Mouse (Mus musculus) MEL (cell line): ENCODE measurements around the gene Cdyl. TPM values are rescaled to one million over a fixed set of nuclear protein-coding genes. Genes with fewer than 3 reads are reported as not detected.
A peak's percentile ranks its signal among the peaks of the same experiment; 100 is the strongest.

Experiments
- DNase-seq: peaks from one replicate; pipeline ENCODE4 v3.0.0; 2011; ENCODE audit warnings: low read depth, low spot score
- H3K27ac ChIP-seq: 2 replicates; pipeline ENCODE4 v1.5.1; 2012; ENCODE audit warnings: low read depth, mild to moderate bottlenecking, control low read depth, low read length, moderate library complexity; ENCODE audit not compliant: control insufficient read depth
- H3K27me3 ChIP-seq, 2 experiments: fragments of 150-350 bp in 1 of 2; sonication (generic) in 1 of 2; 2 replicates each; pipeline ENCODE4 v1.6.1; 2012; ENCODE audit warnings: low read length in 2 of 2, mild to moderate bottlenecking in 2 of 2, improper control_type of control experiment in 1 of 2, moderate library complexity in 1 of 2; ENCODE audit not compliant: insufficient read depth in 2 of 2, control insufficient read depth in 1 of 2
- H3K36me3 ChIP-seq, 2 experiments: 2 replicates each; pipeline ENCODE4 v1.6.1; 2012 to 2014; ENCODE audit warnings: low read length in 2 of 2, improper control_type of control experiment in 1 of 2, inconsistent platforms in 1 of 2, mild to moderate bottlenecking in 1 of 2; ENCODE audit not compliant: insufficient read depth in 2 of 2, control insufficient read depth in 1 of 2
- H3K4me1 ChIP-seq, 2 experiments: fragments of 150-350 bp in 1 of 2; sonication (generic) in 1 of 2; 2 replicates each; pipeline ENCODE4 v1.6.1; 2012; ENCODE audit warnings: low read length in 2 of 2, improper control_type of control experiment in 1 of 2, mild to moderate bottlenecking in 1 of 2; ENCODE audit not compliant: insufficient read depth in 2 of 2, control insufficient read depth in 1 of 2
- H3K4me3 ChIP-seq, 2 experiments: fragments of 150-350 bp in 1 of 2; sonication (generic) in 1 of 2; 2 replicates each; pipeline ENCODE4 v1.5.1; 2012; ENCODE audit warnings: low read depth in 2 of 2, low read length in 2 of 2, mild to moderate bottlenecking in 2 of 2, moderate library complexity in 2 of 2, control low read depth in 1 of 2, improper control_type of control experiment in 1 of 2; ENCODE audit not compliant: control insufficient read depth in 1 of 2, insufficient read depth in 1 of 2
- H3K79me2 ChIP-seq: 2 replicates; pipeline ENCODE4 v1.6.1; 2012; ENCODE audit warnings: mild to moderate bottlenecking, low read length, moderate library complexity; ENCODE audit not compliant: control insufficient read depth, poor library complexity, insufficient read depth
- H3K9ac ChIP-seq: 2 replicates; pipeline ENCODE4 v1.6.1; 2012; ENCODE audit warnings: low read depth, mild to moderate bottlenecking, control low read depth, low read length, moderate library complexity; ENCODE audit not compliant: control insufficient read depth, poor library complexity, severe bottlenecking
- H3K9me3 ChIP-seq: fragments of 150-350 bp; sonication (generic); replicated peaks from 2 replicates; pipeline ENCODE4 v1.6.1; 2012; ENCODE audit warnings: mild to moderate bottlenecking, low read length, improper control_type of control experiment, moderate library complexity; ENCODE audit not compliant: insufficient read depth
- BHLHE40 ChIP-seq: IDR thresholded peaks from 2 replicates; pipeline ENCODE4 v1.6.1; 2012; ENCODE audit warnings: low read depth, mild to moderate bottlenecking, inconsistent platforms, low read length, improper control_type of control experiment, borderline replicate concordance
- E2F4 ChIP-seq: IDR thresholded peaks from 2 replicates; pipeline ENCODE4 v1.6.1; 2011; ENCODE audit warnings: low read depth, low read length, improper control_type of control experiment, borderline replicate concordance
- ETS1 ChIP-seq: IDR thresholded peaks from 2 replicates; pipeline ENCODE4 v1.6.1; 2012; ENCODE audit warnings: low read depth, mild to moderate bottlenecking, inconsistent platforms, low read length, improper control_type of control experiment, moderate library complexity
- HCFC1 ChIP-seq: IDR thresholded peaks from 2 replicates; pipeline ENCODE4 v1.6.1; 2012; ENCODE audit warnings: low read depth, mild to moderate bottlenecking, inconsistent platforms, low read length, improper control_type of control experiment, moderate library complexity
- JUND ChIP-seq: IDR thresholded peaks from 2 replicates; pipeline ENCODE4 v1.6.1; 2011; ENCODE audit warnings: low read depth, mild to moderate bottlenecking, improper control_type of control experiment, low read length
- KAT2A ChIP-seq: conservative IDR thresholded peaks from 2 replicates; pipeline ENCODE4 v1.6.1; 2012; ENCODE audit warnings: low read depth, low read length, improper control_type of control experiment, inconsistent platforms
- MAFK ChIP-seq: IDR thresholded peaks from 2 replicates; pipeline ENCODE4 v1.6.1; 2011; ENCODE audit warnings: low read depth, mild to moderate bottlenecking, low read length, improper control_type of control experiment, borderline replicate concordance
- MAX ChIP-seq: IDR thresholded peaks from 2 replicates; pipeline ENCODE4 v1.6.1; 2011; ENCODE audit warnings: low read length, improper control_type of control experiment
- MEF2A ChIP-seq: IDR thresholded peaks from 2 replicates; pipeline ENCODE4 v1.6.1; 2014; ENCODE audit warnings: low read depth, mild to moderate bottlenecking, inconsistent platforms, low read length, improper control_type of control experiment; ENCODE audit not compliant: poor library complexity, insufficient replicate concordance, severe bottlenecking; ENCODE audit errors: extremely low read depth
- MYB ChIP-seq: IDR thresholded peaks from 2 replicates; pipeline ENCODE4 v1.6.1; 2011; ENCODE audit warnings: mild to moderate bottlenecking, low read depth, low read length, improper control_type of control experiment
- MYC ChIP-seq: IDR thresholded peaks from 2 replicates; pipeline ENCODE4 v1.6.1; 2011; ENCODE audit warnings: low read depth, mild to moderate bottlenecking, low read length, improper control_type of control experiment, moderate library complexity
- NRF1 ChIP-seq: IDR thresholded peaks from 2 replicates; pipeline ENCODE4 v1.6.1; 2014; ENCODE audit warnings: low read depth, mild to moderate bottlenecking, inconsistent platforms, low read length, improper control_type of control experiment, moderate library complexity; ENCODE audit not compliant: poor library complexity, insufficient read depth, severe bottlenecking
- POLR2A ChIP-seq, 2 experiments: IDR thresholded peaks; 2 replicates each; pipeline ENCODE4 v1.6.1; 2011 to 2012; ENCODE audit warnings: low read length in 2 of 2, mild to moderate bottlenecking in 2 of 2, control low read depth in 1 of 2, improper control_type of control experiment in 1 of 2, low read depth in 1 of 2, moderate library complexity in 1 of 2; ENCODE audit not compliant: control insufficient read depth in 1 of 2, insufficient read depth in 1 of 2, poor library complexity in 1 of 2
- RCOR1 ChIP-seq: IDR thresholded peaks from 2 replicates; pipeline ENCODE4 v1.6.1; 2012; ENCODE audit warnings: low read depth, mild to moderate bottlenecking, inconsistent platforms, low read length, improper control_type of control experiment
- SIN3A ChIP-seq: IDR thresholded peaks from 2 replicates; pipeline ENCODE4 v1.6.1; 2012; ENCODE audit warnings: low read length, improper control_type of control experiment, inconsistent platforms
- SMC3 ChIP-seq: IDR thresholded peaks from 2 replicates; pipeline ENCODE4 v1.6.1; 2011; ENCODE audit warnings: low read depth, low read length, improper control_type of control experiment
- TAL1 ChIP-seq: IDR thresholded peaks from 2 replicates; pipeline ENCODE4 v1.6.1; 2012; ENCODE audit warnings: mild to moderate bottlenecking, inconsistent platforms, low read length, moderate library complexity, mixed read lengths
- TCF12 ChIP-seq: IDR thresholded peaks from 2 replicates; pipeline ENCODE4 v1.6.1; 2014; ENCODE audit warnings: low read depth, mild to moderate bottlenecking, inconsistent platforms, low read length, improper control_type of control experiment, moderate library complexity
- UBTF ChIP-seq: IDR thresholded peaks from 2 replicates; pipeline ENCODE4 v1.6.1; 2012; ENCODE audit warnings: low read depth, mild to moderate bottlenecking, inconsistent platforms, low read length, improper control_type of control experiment, moderate library complexity, borderline replicate concordance; ENCODE audit not compliant: insufficient read depth
- USF1 ChIP-seq: IDR thresholded peaks from 2 replicates; pipeline ENCODE4 v1.6.1; 2014; ENCODE audit warnings: low read depth, mild to moderate bottlenecking, inconsistent platforms, low read length, improper control_type of control experiment, moderate library complexity
- USF2 ChIP-seq, 2 experiments: IDR thresholded peaks; 2 replicates each; pipeline ENCODE4 v1.6.1; 2011 to 2012; ENCODE audit warnings: improper control_type of control experiment in 2 of 2, low read length in 2 of 2, borderline replicate concordance in 1 of 2, inconsistent platforms in 1 of 2, low read depth in 1 of 2, mild to moderate bottlenecking in 1 of 2; ENCODE audit not compliant: insufficient read depth in 1 of 2
- ZC3H11A ChIP-seq: IDR thresholded peaks from 2 replicates; pipeline ENCODE4 v1.6.1; 2012; ENCODE audit warnings: low read depth, mild to moderate bottlenecking, inconsistent platforms, low read length, improper control_type of control experiment
- ZKSCAN1 ChIP-seq: IDR thresholded peaks from 2 replicates; pipeline ENCODE4 v1.6.1; 2012; ENCODE audit warnings: low read depth, mild to moderate bottlenecking, inconsistent platforms, low read length, improper control_type of control experiment, moderate library complexity
- ZNF384 ChIP-seq: IDR thresholded peaks from 2 replicates; pipeline ENCODE4 v1.6.1; 2012; ENCODE audit warnings: low read depth, mild to moderate bottlenecking, inconsistent platforms, low read length, improper control_type of control experiment
- polyA plus RNA-seq, 2 experiments: library from polyadenylated mRNA; stranded (reverse) in 1 of 2; unstranded in 1 of 2; fragments of >175 nt in 1 of 2; fragments of >200 nt in 1 of 2; gene quantifications; 2 replicates each; pipeline versions ENCODE4 v1.2.1 to v1.2.4; 2012; ENCODE audit warnings: low replicate concordance in 2 of 2, low read depth in 1 of 2; ENCODE audit not compliant: insufficient read length in 2 of 2, insufficient read depth in 1 of 2, missing spikeins in 1 of 2
- total RNA-seq: library from RNA; depleted of rRNA; stranded (reverse); fragments of 300-350 nt; gene quantifications from 2 replicates; pipeline ENCODE4 v1.2.3, GENCODE M21; 2012

Gene Cdyl
- total and polyA plus RNA-seq, 3 experiments = 8.9 to 32.2 TPM; not detected in 1

GRCm38 (mm10) chr13:35795887-35796286 lies 136.3 kb downstream of the Cdyl start:
- peak; percentile 40; the same call in 1 of the 2 replicates for TF ChIP-seq JUND
- no peak for TF ChIP-seq TAL1
- Histone ChIP-seq H3K4me1 (peaks cover 9 to 17% of the 10 kb centered on the region in 2 experiments), H3K9me3 (no peaks in the 10 kb centered on the region), H3K79me2 (peaks cover 47% of the 10 kb centered on the region), H3K27ac (no peak overlapping the region), H3K9ac (no peak overlapping the region), H3K27me3 (no peaks in the 10 kb centered on the region), H3K36me3 (peaks cover 2 to 12% of the 10 kb centered on the region in 2 experiments; a peak in 3 of 4 replicates), H3K4me3 (no peak overlapping the region)
- peak; percentile 50 for DNase-seq

- no peaks in the 10 kb centered on the region for H3K9me3 ChIP-seq
- DNase-seq = no peak
- no peak for TF ChIP-seq SIN3A
- TF ChIP-seq BHLHE40 = no peak
- TF ChIP-seq TCF12 = no peak
- TF ChIP-seq E2F4 = no peak
- no peak for TF ChIP-seq ZNF384
- TF ChIP-seq, all 39 proteins: peak for 0
- peaks cover 9 to 17% of the 10 kb centered on the region in 2 experiments for H3K4me1 ChIP-seq
- H3K27ac ChIP-seq = no peak overlapping the region
- peaks cover 49% of the 10 kb centered on the region for H3K79me2 ChIP-seq
- no peaks in the 10 kb centered on the region for H3K27me3 ChIP-seq
- H3K9ac ChIP-seq = no peak overlapping the region
- peaks cover 2 to 12% of the 10 kb centered on the region in 2 experiments; a peak in 3 of 4 replicates for H3K36me3 ChIP-seq
- no peak overlapping the region for H3K4me3 ChIP-seq
Observed at GRCm38 (mm10) chr13:35796352-35796751, 136.7 kb downstream of the Cdyl start.

GRCm38 (mm10) chr13:35797811-35798522 lies 138.3 kb downstream of the Cdyl start:
- Histone ChIP-seq H3K4me1 (peaks cover 9 to 17% of the 10 kb centered on the region in 2 experiments), H3K27ac (no peak overlapping the region), H3K9me3 (no peaks in the 10 kb centered on the region), H3K36me3 (peaks cover 2 to 12% of the 10 kb centered on the region in 2 experiments; a peak in 3 of 4 replicates)
- TF ChIP-seq HCFC1 (no peak), MEF2A (no peak), UBTF (no peak), TAL1 (no peak), ZC3H11A (no peak), MYC (no peak), MYB (no peak), USF2 (IDR thresholded peaks at IDR 0.05; ENCODE audit: borderline replicate concordance in 1 of 2, insufficient read depth in 1 of 2, low read depth in 1 of 2, low read length in 2 of 2) (no peak), POLR2A (IDR thresholded peaks at IDR 0.05; ENCODE audit: control insufficient read depth in 1 of 2, insufficient read depth in 1 of 2, low read depth in 1 of 2, low read length in 2 of 2, poor library complexity in 1 of 2) (no peak), NRF1 (no peak), SIN3A (no peak), MAFK (no peak), KAT2A (no peak), USF1 (no peak), ETS1 (no peak), MAX (no peak), SMC3 (no peak), ZKSCAN1 (no peak), RCOR1 (no peak)
- TF ChIP-seq, all 39 proteins: peak for 0
- Histone ChIP-seq H3K27me3 (no peaks in the 10 kb centered on the region), H3K4me3 (no peak overlapping the region), H3K9ac (no peak overlapping the region), H3K79me2 (peaks cover 47% of the 10 kb centered on the region)
- DNase-seq = no peak
